Mouse (Mus musculus) frontal cortex, adult (tissue): ENCODE data around the gene Ccdc59.

Experiments
- ATAC-seq: cut with Nextera tagmentation; 2 replicates; pipeline ENCODE4 v1.9.2; 2017; ENCODE audit warnings: mild to moderate bottlenecking, moderate library complexity, mixed read lengths; ENCODE audit not compliant: low TSS enrichment

Gene Ccdc59

GRCm38 (mm10) chr10:105840928-105841888 lies at the start of gene Ccdc59, which contains the start of gene Mettl25:
Ccdc59 (plus strand) TSS chr10:105841067.
Mettl25 (minus strand) TSS chr10:105841380.
- ATAC-seq = peak; percentile 98

- ATAC-seq = no peak
Measured at GRCm38 (mm10) chr10:105793776-105794552, 46.9 kb upstream of the Ccdc59 start.

GRCm38 (mm10) chr10:105797250-105797924 lies 43.5 kb upstream of the Ccdc59 start:
- ATAC-seq = no peak

- no peak for ATAC-seq
Measured at GRCm38 (mm10) chr10:105801147-105801546, 39.7 kb upstream of the Ccdc59 start.

DNA sequence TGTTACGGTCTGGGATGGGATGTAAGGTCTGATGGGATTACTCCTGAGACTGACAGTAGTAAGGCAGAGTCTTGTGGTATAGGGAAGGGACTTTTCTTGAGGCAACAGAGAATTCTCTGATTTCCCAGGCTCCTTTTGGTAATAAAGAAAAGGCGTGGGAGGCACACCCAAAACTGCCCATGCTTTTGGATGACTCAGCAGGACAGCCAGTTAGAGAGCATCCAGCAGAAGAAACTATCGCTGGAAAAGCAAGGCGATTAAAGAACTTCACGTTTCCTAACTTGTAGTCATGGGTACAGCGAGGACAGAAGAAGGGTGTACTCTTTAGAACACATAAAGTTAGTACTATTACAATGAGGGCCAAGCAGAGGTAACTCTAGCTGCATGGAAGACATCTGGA lies 38.7 kb upstream of the Ccdc59 start:
- ATAC-seq = peak; percentile 89

GRCm38 (mm10) chr10:105803461-105803860 lies 37.4 kb upstream of the Ccdc59 start:
- ATAC-seq = no peak

DNA sequence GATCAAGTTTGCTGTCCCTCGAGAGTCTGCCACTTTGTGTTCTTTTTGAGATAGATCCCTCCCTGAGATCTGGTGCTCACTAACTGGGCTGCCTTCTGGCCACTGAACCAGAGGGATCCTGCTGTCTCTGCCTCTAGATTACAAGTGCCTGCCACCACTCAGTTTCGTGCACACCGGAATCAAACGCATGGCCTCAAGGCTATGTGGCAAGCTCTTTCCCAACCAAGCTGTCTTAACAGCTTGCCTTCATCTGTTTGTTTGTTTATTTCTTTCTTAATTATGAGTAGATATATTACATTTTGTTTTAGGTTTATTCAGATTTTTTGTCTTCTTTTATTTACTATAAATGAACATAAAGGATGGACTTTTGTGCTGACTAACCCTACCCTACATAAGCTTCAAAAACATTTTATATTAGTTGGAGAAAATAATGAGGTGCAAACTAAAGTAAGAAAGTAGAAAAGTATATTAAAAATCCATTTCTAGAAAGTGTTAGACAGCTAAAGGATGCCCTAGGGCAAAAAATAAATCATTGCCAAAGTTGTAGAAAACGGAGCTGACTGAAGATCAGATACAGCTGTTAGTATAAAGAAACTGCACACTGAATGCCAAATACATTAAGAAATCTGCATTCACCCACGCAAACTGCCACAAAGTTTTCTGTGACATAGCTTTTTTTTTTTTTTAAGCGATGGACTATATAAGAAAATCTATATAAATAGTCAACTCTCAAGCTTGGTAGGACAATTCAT lies 34.4 kb upstream of the Ccdc59 start:
- no peak for ATAC-seq

DNA sequence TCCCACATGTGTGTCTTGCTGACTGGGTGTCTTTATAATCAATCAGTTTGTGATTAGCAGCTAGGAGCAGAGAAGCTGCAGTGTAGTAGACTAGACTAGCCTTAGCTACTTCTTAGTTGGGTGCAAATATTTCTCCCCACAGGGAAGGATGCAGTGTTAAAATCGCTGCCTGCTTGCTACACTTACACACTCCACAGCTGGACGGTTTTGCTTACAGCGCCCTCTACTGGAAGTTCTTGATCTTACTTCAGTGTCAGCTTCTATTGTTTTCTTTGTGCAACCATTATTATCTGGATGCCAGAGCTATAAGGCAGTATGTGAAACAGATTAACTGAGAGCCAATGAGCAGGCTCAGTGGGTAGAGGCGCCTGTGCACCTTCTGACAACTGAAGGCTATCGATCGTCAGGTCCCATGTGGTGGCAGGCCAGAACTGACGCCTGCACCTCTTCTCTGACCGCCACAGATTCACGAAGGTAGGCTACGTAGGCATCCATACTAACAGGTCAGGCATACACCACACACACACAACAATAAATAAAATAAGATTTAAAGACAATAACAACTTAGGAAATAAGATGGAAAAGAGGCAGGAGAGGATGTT lies 6.1 kb upstream of the Ccdc59 start:
- ATAC-seq = peak; percentile 89

DNA sequence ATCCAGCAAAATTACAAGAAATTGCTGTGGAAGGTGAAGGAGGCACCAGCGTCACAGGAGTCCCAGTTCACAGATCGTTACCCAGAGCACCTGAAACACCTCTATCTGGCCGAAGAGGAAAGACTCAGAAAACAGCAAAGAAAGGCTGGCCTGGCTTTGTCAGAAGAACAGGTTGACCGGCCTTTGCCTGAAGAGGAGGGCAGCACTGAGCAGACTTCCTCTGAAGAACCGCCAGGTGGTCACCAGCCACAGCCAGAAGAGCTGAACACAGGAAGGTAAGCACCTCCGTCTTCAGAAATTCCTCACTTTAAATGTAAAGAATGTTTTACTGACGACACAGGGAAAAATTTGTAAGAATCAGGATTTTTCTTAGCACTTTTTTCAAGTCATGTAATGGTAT lies 1.7 kb downstream of the Ccdc59 start:
- ATAC-seq = no peak

DNA sequence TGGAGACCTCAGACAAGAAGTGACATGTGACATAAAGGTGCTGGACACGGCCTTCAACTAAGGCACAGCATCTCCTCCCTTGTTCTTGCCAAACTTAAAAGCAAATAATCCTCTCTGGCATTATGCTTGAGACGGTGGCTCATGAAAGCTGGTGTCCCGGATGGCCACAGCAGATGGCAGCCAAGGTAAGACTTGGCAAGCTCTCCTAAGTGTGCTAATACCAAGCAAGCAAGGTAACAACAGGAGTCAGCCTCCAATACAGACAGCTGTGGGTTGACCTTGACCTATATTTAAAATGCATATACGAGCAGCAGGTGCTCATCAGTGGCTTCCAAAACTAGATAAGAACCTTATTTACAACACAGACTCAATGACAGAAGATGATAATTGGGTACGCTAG lies 9.4 kb downstream of the Ccdc59 start:
- no peak for ATAC-seq

DNA sequence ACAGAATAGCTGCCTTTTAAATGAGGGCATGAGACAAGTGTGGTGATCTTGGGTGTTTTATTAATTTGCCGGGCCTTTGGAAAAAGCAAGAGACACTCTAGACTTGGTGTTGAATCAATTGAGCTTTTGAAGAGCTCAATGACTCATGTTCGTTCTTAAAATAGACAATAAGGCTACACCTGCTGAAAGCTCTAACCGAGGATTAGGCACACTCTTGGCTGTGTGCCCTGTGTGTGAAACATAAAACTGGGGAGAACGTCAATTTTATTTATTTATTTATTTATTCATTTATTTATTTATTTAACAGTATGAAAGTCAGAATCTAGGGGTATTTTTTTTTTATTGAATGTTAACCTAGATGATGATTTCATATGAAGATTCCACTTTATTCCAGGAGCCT lies 10.3 kb downstream of the Ccdc59 start:
- ATAC-seq = no peak

GRCm38 (mm10) chr10:105867312-105867711 lies 26.4 kb downstream of the Ccdc59 start:
- ATAC-seq = no peak
